Mouse (Mus musculus) kidney, adult 2 months (tissue): ENCODE data around the gene Rae1.

Experiments used
- CTCF ChIP-seq: fragments of 200-500 bp; conservative IDR thresholded peaks from 2 replicates; pipeline ENCODE4 v1.5.1; 2011; ENCODE audit warnings: low read depth, mild to moderate bottlenecking, control low read depth, low read length, moderate library complexity, mixed read lengths; ENCODE audit not compliant: insufficient read depth, insufficient read length
- POLR2A ChIP-seq: fragments of 200-500 bp; IDR thresholded peaks from one replicate; pipeline ENCODE4 v1.6.1; 2011; ENCODE audit warnings: low read depth, low read length, control low read depth

DNA sequence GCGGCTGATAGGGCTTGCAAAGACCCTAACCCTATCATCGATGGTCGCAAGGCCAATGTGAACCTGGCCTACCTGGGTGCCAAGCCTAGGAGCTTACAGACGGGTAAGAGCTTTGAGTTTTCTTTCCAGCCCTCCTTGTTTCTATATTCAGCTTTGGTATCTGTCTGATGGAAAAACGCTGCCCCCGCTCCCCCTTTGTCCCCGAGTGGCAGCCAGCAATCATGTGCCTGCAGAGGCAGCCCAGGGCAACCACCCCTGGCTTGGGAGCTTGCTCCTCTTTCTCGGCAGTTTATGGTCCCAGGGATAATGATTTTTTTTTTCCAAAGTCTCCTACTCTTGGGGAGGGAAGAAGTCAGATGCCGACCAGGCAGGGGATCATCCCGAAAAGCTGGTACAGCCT lies 22.9 kb downstream of the Rae1 start:
- TF ChIP-seq POLR2A, result no peak
- no peak for TF ChIP-seq CTCF
